Mouse (Mus musculus): ENCODE results near the gene Adad1. TPM values are rescaled to one million over a fixed set of nuclear protein-coding genes. Genes with fewer than 3 reads are reported as not detected.

Gene Adad1
- polyA plus RNA-seq (2015; fragmentation: Illumina TruSeq; extraction: RNeasy Lipid Tissue Mini Kit (QIAGEN cat#74804); ENCODE audit: low read depth, low replicate concordance): not detected

GRCm38 (mm10) chr3:37063406-37063805, at the start of gene Adad1:
Gene Adad1 (plus strand): TSS chr3:37063527.

GRCm38 (mm10) chr3:37125655-37126054, 62.3 kb downstream of the Adad1 start, which contains the start of gene Il2:
Gene Il2 (minus strand): TSS chr3:37125959.

Other genes with a start within 250 kb of the Adad1 start
- 44.6 TPM for gene 4932438A13Rik, start 200.4 kb upstream of the Adad1 start, polyA plus RNA-seq (2015; fragmentation: Illumina TruSeq; extraction: RNeasy Lipid Tissue Mini Kit (QIAGEN cat#74804); ENCODE audit: low read depth, low replicate concordance)
- 0.57 TPM for gene Il2, start 62.4 kb downstream of the Adad1 start, polyA plus RNA-seq (2015; fragmentation: Illumina TruSeq; extraction: RNeasy Lipid Tissue Mini Kit (QIAGEN cat#74804); ENCODE audit: low read depth, low replicate concordance)
- not detected for gene Il21, start 169.1 kb downstream of the Adad1 start, polyA plus RNA-seq (2015; fragmentation: Illumina TruSeq; extraction: RNeasy Lipid Tissue Mini Kit (QIAGEN cat#74804); ENCODE audit: low read depth, low replicate concordance)
- gene Bbs12, start 249.0 kb downstream of the Adad1 start, polyA plus RNA-seq (2015; fragmentation: Illumina TruSeq; extraction: RNeasy Lipid Tissue Mini Kit (QIAGEN cat#74804); ENCODE audit: low read depth, low replicate concordance): 6.5 TPM
- gene Cetn4, start 249.2 kb downstream of the Adad1 start, polyA plus RNA-seq (2015; fragmentation: Illumina TruSeq; extraction: RNeasy Lipid Tissue Mini Kit (QIAGEN cat#74804); ENCODE audit: low read depth, low replicate concordance): 19.2 TPM

Data from brain, adult 10 weeks (tissue).